Mouse (Mus musculus) 3T3-L1 (cell line): Measurements from ENCODE around the gene Ctla2a.
"Not testable (repeated sequence)": the region's sequence is repeated elsewhere in the genome, so short reads cannot be mapped to it uniquely, and the experiment has no call there.

Experiments
- DNase-seq: peaks from one replicate; pipeline ENCODE4 v3.0.0-alpha.2; 2015; ENCODE audit warnings: low read depth, low spot score

Ctla2a gene

DNA sequence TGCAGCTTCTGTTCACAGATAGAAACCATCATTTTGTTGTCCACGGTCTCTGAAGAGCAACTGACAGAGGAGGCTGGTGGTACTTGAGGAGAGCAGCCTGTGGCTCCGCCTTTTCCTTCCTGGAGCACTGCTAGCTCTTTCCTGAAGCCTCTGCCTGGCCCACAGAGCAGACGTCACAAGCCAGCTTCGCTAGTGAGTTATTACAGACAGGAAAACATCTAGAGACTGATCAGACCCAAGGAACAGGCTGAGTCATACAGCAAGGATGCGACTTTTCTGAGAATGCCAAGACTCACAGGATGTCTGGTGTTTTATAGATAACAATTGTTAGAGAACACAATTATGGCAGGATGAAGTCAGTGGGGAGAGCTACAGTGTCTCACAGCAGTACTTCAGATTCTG lies at the start of gene Ctla2a, which contains the start of gene Gm49391:
Ctla2a (minus strand) TSS at position 126 of the 402 bp plus-strand sequence.
Gm49391 (minus strand) TSS at position 72 of the 402 bp plus-strand sequence.
- DNase-seq = peak; percentile 86

DNA sequence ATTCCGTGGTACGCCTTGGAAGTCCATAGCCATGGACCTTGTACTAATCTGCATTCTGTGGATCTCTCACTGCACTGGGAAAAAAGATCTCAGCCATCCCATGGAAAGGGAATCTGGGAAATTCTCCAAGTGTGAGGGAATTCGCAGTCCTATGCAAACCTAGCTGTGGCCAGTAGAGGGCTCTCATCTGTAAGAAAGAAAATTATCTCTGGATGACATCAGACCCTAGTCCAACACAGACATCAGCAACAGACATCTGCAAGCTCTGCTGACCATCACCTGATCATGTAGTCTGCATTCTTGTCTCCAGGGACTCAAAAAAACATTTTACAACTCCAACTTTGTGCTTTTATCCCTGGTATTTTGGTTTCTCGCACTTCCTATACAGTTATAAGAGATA lies 35.9 kb upstream of the Ctla2a start:
- DNase-seq = peak; percentile 47

DNA sequence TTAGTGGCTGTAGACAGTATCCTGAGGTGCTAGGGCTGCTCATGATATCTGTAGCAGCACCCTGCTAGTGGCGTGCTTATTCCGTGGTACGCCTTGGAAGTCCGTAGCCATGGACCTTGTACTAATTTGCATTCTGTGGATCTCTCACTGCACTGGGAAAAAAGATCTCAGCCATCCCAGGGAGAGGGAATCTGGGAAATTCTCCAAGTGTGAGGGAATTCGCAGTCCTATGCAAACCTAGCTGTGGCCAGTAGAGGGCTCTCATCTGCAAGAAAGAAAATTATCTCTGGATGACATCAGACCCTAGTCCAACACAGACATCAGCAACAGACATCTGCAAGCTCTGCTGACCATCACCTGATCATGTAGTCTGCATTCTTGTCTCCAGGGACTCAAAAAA lies 27.6 kb upstream of the Ctla2a start:
- DNase-seq = not testable (repeated sequence)

DNA sequence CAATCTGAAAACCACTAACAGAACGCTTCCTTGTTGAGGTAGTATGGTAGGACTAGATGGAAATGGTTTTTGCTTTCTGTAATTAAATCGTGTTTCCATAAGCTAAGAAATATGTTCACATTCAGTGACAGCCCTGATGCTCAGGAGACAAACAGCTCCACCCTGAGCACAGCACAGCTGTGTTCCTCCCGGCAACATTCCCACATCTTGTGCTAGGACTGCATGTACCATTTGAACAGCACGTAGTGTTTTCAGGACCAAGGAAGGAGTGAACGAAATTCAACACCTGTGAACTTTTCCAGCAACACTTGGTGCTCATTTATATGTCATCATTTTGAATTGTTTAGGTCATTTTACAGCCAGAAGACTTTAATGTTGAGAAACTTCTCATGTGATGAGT lies 25.3 kb upstream of the Ctla2a start:
- peak; percentile 27 for DNase-seq

DNA sequence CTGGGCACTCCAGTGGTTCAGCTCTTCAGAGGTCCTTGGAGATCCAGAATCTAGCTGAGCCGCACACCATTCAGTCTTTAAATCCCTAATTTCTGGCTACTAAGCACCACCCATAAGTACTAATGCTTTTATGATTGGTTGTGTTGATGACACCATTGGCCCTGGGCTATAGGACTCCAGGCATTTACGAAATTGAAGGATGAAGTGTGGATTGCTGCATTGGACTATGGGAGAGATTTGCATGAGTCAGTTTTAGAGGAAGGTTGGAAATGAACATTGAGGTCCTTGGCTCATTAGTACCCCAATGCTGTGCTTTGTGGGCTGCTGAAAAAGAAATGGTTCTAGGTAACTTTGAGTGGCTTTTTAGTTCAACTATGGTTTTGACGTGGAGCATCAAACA lies 5.5 kb upstream of the Ctla2a start, which contains the start of gene Tpbpa:
Tpbpa (minus strand) TSS at position 101 of the 400 bp plus-strand sequence.
- DNase-seq = not testable (repeated sequence)

DNA sequence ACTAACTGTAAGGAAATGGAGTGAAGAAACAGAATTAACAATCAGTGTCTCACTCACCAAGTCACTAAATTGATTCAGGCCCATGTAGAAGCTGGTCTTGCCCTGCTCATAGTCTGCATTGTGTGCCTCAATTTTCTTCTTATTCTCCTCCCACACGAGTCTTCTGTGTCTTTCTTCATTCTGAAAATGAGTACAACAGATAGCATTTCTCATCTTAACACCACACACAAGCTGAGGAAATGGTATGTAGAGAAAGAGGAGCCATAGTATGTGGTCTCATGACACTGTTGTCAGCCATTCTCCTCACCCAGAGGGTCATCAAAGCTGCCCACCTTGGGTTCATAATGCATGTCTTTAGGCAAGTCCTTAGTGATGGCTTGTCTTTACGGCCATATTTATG lies 935 bp downstream of the Ctla2a start, which contains the start of gene Gm49393:
Gm49393 (minus strand) TSS at position 101 of the 400 bp plus-strand sequence.
- not testable (repeated sequence) for DNase-seq

DNA sequence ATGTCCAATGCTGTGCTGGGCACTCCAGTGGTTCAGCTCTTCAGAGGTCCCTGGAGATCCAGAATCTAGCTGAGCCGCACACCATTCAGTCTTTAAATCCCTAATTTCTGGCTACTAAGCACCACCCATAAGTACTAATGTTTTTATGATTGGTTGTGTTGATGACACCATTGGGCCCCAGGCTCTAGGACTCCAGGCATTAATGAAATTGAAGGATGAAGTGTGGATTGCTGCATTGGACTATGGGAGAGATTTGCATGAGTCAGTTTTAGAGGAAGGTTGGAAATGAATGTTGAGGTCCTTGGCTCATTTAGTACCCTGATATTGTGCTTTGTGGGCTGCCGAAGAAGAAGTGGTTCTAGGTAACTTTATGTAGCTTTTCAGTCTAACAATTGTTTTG lies 31.6 kb downstream of the Ctla2a start, which contains the start of gene Tpbpb:
Tpbpb (minus strand) TSS at position 101 of the 400 bp plus-strand sequence.
- not testable (repeated sequence) for DNase-seq

DNA sequence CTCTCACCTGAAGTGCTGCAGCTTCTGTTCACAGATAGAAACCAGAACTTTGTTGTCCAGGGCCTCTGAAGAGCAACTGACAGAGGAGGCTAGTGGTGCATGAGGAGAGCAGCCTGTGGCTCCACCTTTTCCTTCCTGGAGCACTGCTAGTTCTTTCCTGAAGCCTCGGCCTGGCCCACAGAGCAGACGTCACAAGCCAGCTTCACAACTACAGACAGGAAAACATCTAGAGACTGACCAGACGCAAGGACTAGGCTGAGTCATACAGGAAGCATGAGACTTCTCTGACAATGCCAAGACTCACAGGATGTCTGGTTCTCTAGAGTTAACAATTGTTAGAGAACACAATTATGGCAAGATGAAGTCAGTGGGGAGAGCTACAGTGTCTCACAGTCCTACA lies 39.1 kb downstream of the Ctla2a start, which contains the start of gene Ctla2b:
Ctla2b (minus strand) TSS at position 120 of the 400 bp plus-strand sequence.
- peak; percentile 90 for DNase-seq

DNA sequence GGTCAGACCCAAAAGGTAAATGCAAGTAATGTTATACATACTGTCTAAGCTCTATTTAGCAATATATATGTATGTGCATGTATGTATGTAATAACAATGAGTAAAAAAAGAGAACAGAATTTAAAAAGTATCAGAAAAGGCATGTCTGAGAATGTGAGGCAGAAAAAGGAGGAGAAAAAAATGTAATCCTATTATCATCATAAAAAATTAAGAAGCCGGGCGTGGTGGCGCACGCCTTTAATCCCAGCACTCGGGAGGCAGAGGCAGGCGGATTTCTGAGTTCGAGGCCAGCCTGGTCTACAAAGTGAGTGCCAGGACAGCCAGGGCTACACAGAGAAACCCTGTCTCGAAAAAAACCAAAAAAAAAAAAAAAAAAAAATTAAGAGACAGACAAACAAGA lies 39.6 kb downstream of the Ctla2a start, which contains the start of gene Gm49392:
Gm49392 (minus strand) TSS at position 101 of the 400 bp plus-strand sequence.
- not testable (repeated sequence) for DNase-seq

DNA sequence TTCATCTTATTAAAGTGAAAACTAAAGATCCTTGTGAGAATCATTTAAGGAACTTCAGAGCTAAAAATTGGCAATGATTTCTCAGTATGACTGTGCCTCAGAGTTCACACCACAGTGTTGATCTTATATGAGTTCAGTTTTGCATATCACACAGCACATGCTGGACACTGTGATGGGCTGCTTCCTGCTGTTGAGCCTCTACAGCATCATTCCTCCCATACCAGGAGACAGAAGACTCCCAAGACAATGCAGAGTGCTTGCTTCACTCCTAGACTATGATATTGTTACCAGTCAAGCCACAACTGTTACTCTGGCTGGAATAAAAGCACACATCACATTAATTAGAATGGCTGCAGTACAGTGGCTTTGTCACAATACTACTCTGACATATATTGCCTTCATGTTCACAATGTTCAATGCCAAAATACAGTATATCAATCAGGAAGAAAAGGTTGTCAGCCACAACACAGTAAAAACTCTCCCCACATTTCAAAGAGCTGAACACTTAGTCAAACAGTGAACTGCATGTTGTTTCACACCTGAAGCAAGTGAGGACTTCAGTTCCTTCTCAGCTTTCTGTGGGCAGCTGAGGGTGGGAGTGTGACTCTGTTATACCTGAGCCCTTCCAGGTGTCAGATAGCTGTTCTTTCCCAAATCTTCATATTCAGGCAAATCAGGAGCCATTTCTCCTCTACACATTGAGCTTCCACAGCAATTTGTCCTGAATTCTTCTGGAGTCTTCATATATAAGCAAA lies 40.8 kb downstream of the Ctla2a start:
- DNase-seq = no peak

DNA sequence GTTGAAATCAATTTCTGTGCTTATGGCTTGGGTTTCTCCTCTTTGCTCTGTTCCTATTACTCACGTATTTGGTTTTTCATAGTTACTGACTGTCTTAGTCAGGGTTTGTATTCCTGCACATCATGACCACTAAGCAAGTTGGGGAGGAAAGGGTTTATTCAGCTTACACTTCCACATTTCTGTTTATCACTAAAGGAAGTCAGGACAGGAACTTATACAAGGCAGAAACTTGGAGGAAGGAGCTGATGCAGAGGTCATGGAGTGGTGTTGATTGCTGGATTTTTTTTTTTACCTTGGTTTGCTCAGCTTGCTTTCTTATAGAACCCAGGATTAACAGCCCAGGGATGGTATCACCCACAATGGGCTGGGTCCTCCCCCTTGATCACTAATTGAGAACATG lies 44.1 kb downstream of the Ctla2a start:
- DNase-seq = no peak
